Mouse (Mus musculus): ENCODE data around the gene Irak2.

- TF ChIP-seq GATA1 (IDR thresholded peaks at IDR 0.05; ENCODE audit: low read length) (no peak), TAL1 (IDR thresholded peaks at IDR 0.05; ENCODE audit: low read length) (no peak)
Observed at GRCm38 (mm10) chr6:113653551-113653950, 15.3 kb downstream of the Irak2 start.

Data from erythroblast, embryonic 14.5 days (primary cell).